Comparison of ENCODE assay signal across 20 mouse cellular contexts in the genomic region with DNA sequence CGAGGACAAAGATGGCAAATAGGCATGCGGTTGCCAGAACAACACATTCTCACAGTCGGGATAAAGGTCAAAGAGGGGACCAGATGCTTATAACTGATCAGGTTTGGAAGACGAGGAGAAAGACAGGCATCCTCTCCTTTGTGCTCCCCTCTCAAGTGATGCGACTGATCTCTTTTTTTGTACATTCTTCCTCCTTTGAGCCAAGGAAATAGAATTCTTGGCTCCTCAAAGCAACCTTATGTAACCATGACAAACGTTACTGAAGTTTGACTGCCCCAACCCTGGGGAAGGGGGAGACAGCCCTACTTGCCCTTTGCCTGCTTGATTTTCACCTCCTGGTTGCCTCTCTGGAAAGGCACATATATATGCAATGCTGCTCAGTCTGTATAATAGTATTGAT. TPM values are rescaled to one million over a fixed set of nuclear protein-coding genes. Genes with fewer than 3 reads are reported as not detected.
DNase-seq lines count a peak whose midpoint lies in the region; ATAC-seq and TF ChIP-seq lines count a peak whose summit lies in the region.
"Had no signal": no experiment of that assay in that cellular context is flagged by ENCODE, and none has a peak within 500 bp of the region (broad histone marks: within the 10 kb centered on the region; RNA-seq: fewer than 3 reads in every experiment).

No protein-coding gene starts in this region.

- H3K27ac ChIP-seq in forebrain, embryonic 14.5 days (ENCODE audit: low read depth, low read length): 0 out of 2 replicates have a peak overlapping the region, but pooled peaks have one; percentile 14
- H3K27ac ChIP-seq in forebrain, embryonic 12.5 days: no peak overlapping the region
- H3K27ac ChIP-seq in midbrain, embryonic 10.5 days (replicated peaks): peak overlapping the region; percentile 70
- H3K27ac ChIP-seq in midbrain, embryonic 16.5 days (ENCODE audit: low read length): no peak overlapping the region
- H3K27ac ChIP-seq in midbrain, embryonic 15.5 days: 0 out of 2 replicates have a peak overlapping the region, but pooled peaks have one; percentile 13
- H3K27ac ChIP-seq: embryonic facial prominence, embryonic 13.5 days; heart, embryonic 15.5 days; limb, embryonic 13.5 days; liver, embryonic 13.5 days had no signal

- ATAC-seq in forebrain, embryonic 14.5 days: no peak
- no peak for ATAC-seq in forebrain, embryonic 12.5 days (ENCODE audit: low FRiP score)
- no peak for ATAC-seq in midbrain, embryonic 16.5 days
- ATAC-seq in midbrain, embryonic 15.5 days (replicated peaks): no peak; the same call in 1 of the 2 replicates
- ATAC-seq: intestine, embryonic 16.5 days had no signal

- DNase-seq in forebrain, embryonic 14.5 days (ENCODE audit: low spot score): no peak
- DNase-seq in midbrain, embryonic 10.5 days (ENCODE audit: low spot score): no peak
- peak; percentile 18 for DNase-seq in brain, embryonic 14.5 days (ENCODE audit: low read depth)
- no peak for DNase-seq in cerebellum, adult 9-11 months
- DNase-seq: adrenal gland, postnatal 14 days; cerebellum, adult 18-20 months; gastrocnemius, postnatal 25 days; kidney, postnatal 36 days; liver, embryonic 13.5 days; lung, embryonic 14.5 days; lung, postnatal 4 days; thymus, postnatal 36 days had no signal

- H3K4me2 ChIP-seq in forebrain, embryonic 14.5 days (ENCODE audit: low read length): no peak overlapping the region
- no peak overlapping the region for H3K4me2 ChIP-seq in forebrain, embryonic 12.5 days
- H3K4me2 ChIP-seq in midbrain, embryonic 16.5 days (ENCODE audit: low read length): no peak overlapping the region
- H3K4me2 ChIP-seq in midbrain, embryonic 15.5 days: no peak overlapping the region
- H3K4me2 ChIP-seq: embryonic facial prominence, embryonic 13.5 days; heart, embryonic 15.5 days; limb, embryonic 13.5 days; liver, embryonic 13.5 days; lung, embryonic 14.5 days had no signal

- WGBS in forebrain, embryonic 14.5 days: 37% methylated on average over 6 of the region's 6 CpGs
- WGBS in forebrain, embryonic 12.5 days: 26% methylated on average over 6 of the region's 6 CpGs
- 22% methylated on average over 6 of the region's 6 CpGs for WGBS in midbrain, embryonic 10.5 days
- 8% methylated on average over 6 of the region's 6 CpGs for WGBS in midbrain, embryonic 16.5 days
- WGBS in midbrain, embryonic 15.5 days: 12% methylated on average over 6 of the region's 6 CpGs

- no peaks in the 10 kb centered on the region for H3K9me3 ChIP-seq in forebrain, embryonic 14.5 days (replicated peaks; ENCODE audit: control insufficient read depth, low read length)
- no peaks in the 10 kb centered on the region for H3K9me3 ChIP-seq in forebrain, embryonic 12.5 days
- H3K9me3 ChIP-seq in midbrain, embryonic 10.5 days (replicated peaks): no peaks in the 10 kb centered on the region
- no peaks in the 10 kb centered on the region for H3K9me3 ChIP-seq in midbrain, embryonic 16.5 days (replicated peaks; ENCODE audit: control insufficient read depth, low read length, poor library complexity, severe bottlenecking)
- no peaks in the 10 kb centered on the region for H3K9me3 ChIP-seq in midbrain, embryonic 15.5 days
- H3K9me3 ChIP-seq: embryonic facial prominence, embryonic 13.5 days; G1E; heart, embryonic 15.5 days; limb, embryonic 13.5 days; liver, embryonic 13.5 days had no signal

- TF ChIP-seq CTCF in brain, embryonic 14.5 days (IDR thresholded peaks at IDR 0.05; ENCODE audit: borderline replicate concordance, extremely low read depth, insufficient read depth, insufficient read length): no peak

- no peaks in the 10 kb centered on the region for H3K36me3 ChIP-seq in forebrain, embryonic 14.5 days (ENCODE audit: control insufficient read depth, insufficient read depth, low read length)
- no peaks in the 10 kb centered on the region for H3K36me3 ChIP-seq in forebrain, embryonic 12.5 days (replicated peaks)
- H3K36me3 ChIP-seq in midbrain, embryonic 10.5 days: no peaks in the 10 kb centered on the region
- no peaks in the 10 kb centered on the region for H3K36me3 ChIP-seq in midbrain, embryonic 16.5 days (ENCODE audit: control insufficient read depth, insufficient read depth, low read length)
- no peaks in the 10 kb centered on the region for H3K36me3 ChIP-seq in midbrain, embryonic 15.5 days (replicated peaks)
- H3K36me3 ChIP-seq: embryonic facial prominence, embryonic 13.5 days; G1E; heart, embryonic 15.5 days; limb, embryonic 13.5 days; liver, embryonic 13.5 days had no signal

- H3K4me1 ChIP-seq in forebrain, embryonic 14.5 days (ENCODE audit: control insufficient read depth, insufficient read depth, low read length): peaks cover 6% of the 10 kb centered on the region; the same call in 1 of the 2 replicates
- peaks cover 11% of the 10 kb centered on the region for H3K4me1 ChIP-seq in forebrain, embryonic 12.5 days
- peaks cover 24% of the 10 kb centered on the region for H3K4me1 ChIP-seq in midbrain, embryonic 10.5 days
- H3K4me1 ChIP-seq in midbrain, embryonic 16.5 days (ENCODE audit: control insufficient read depth, insufficient read depth, low read length): peaks cover 2% of the 10 kb centered on the region; the same call in 1 of the 2 replicates
- H3K4me1 ChIP-seq in midbrain, embryonic 15.5 days: peaks cover 10% of the 10 kb centered on the region; the same call in 1 of the 2 replicates
- H3K4me1 ChIP-seq: embryonic facial prominence, embryonic 13.5 days; heart, embryonic 15.5 days; limb, embryonic 13.5 days; liver, embryonic 13.5 days had no signal

- no peaks in the 10 kb centered on the region for H3K27me3 ChIP-seq in forebrain, embryonic 14.5 days (replicated peaks; ENCODE audit: control insufficient read depth, insufficient read depth, low read length)
- no peaks in the 10 kb centered on the region for H3K27me3 ChIP-seq in forebrain, embryonic 12.5 days
- no peaks in the 10 kb centered on the region for H3K27me3 ChIP-seq in midbrain, embryonic 10.5 days (ENCODE audit: low read depth, poor library complexity, severe bottlenecking)
- H3K27me3 ChIP-seq in midbrain, embryonic 16.5 days (ENCODE audit: control insufficient read depth, insufficient read depth, low read depth, low read length): no peaks in the 10 kb centered on the region
- H3K27me3 ChIP-seq in midbrain, embryonic 15.5 days (replicated peaks): no peaks in the 10 kb centered on the region
- H3K27me3 ChIP-seq: embryonic facial prominence, embryonic 13.5 days; heart, embryonic 15.5 days; limb, embryonic 13.5 days; liver, embryonic 13.5 days had no signal

- H3K4me3 ChIP-seq in forebrain, embryonic 14.5 days (ENCODE audit: low read depth, low read length): no peak overlapping the region
- no peak overlapping the region for H3K4me3 ChIP-seq in forebrain, embryonic 12.5 days (replicated peaks)
- H3K4me3 ChIP-seq in midbrain, embryonic 10.5 days: no peak overlapping the region
- H3K4me3 ChIP-seq in midbrain, embryonic 16.5 days (ENCODE audit: low read depth, low read length): no peak overlapping the region
- no peak overlapping the region for H3K4me3 ChIP-seq in midbrain, embryonic 15.5 days
- H3K4me3 ChIP-seq: embryonic facial prominence, embryonic 13.5 days; heart, embryonic 15.5 days; limb, embryonic 13.5 days; liver, embryonic 13.5 days had no signal

- no peak for TF ChIP-seq POLR2A in brain, embryonic 14.5 days (IDR thresholded peaks at IDR 0.05; ENCODE audit: borderline replicate concordance, extremely low read depth, insufficient read depth, insufficient read length, poor library complexity, severe bottlenecking)

- H3K9ac ChIP-seq in forebrain, embryonic 14.5 days (ENCODE audit: low read length): no peak overlapping the region
- no peak overlapping the region for H3K9ac ChIP-seq in forebrain, embryonic 12.5 days
- H3K9ac ChIP-seq in midbrain, embryonic 16.5 days (ENCODE audit: low read depth, low read length): no peak overlapping the region
- H3K9ac ChIP-seq in midbrain, embryonic 15.5 days: no peak overlapping the region
- H3K9ac ChIP-seq: embryonic facial prominence, embryonic 13.5 days; heart, embryonic 15.5 days; limb, embryonic 13.5 days; liver, embryonic 13.5 days; lung, embryonic 14.5 days had no signal

RNA-seq across cellular contexts. Expression of gene Frmd5, which starts 51.8 kb away (rescaled TPM):
- 26.9 and 29.1 TPM in 2 replicates for polyA plus RNA-seq in forebrain, embryonic 14.5 days (2014; fragmentation: Nextera tagmentation; extraction: Ambion mirVana)
- 30.8 and 34.3 TPM in 2 replicates for polyA plus RNA-seq in forebrain, embryonic 12.5 days (2016; fragmentation: Nextera tagmentation; extraction: Ambion mirVana)
- polyA plus RNA-seq in midbrain, embryonic 10.5 days (2016; fragmentation: Nextera tagmentation; extraction: Ambion mirVana): 10.9 and 13.8 TPM in 2 replicates
- polyA plus RNA-seq in midbrain, embryonic 16.5 days (2015; fragmentation: Nextera tagmentation; extraction: Ambion mirVana): 27.9 and 33.4 TPM in 2 replicates
- 69.1 and 69.4 TPM in 2 replicates for polyA plus RNA-seq in brain, embryonic 14.5 days (2012; rRNA removed)
- polyA plus RNA-seq in midbrain, embryonic 15.5 days (2015; fragmentation: Nextera tagmentation; extraction: Ambion mirVana): 30.7 and 33.9 TPM in 2 replicates

Comparison
In these comparisons a context has a peak if more than half of its experiments do, and no peak if none do; other contexts are left out.
1. H3K27ac ChIP-seq: peak in forebrain, embryonic 14.5 days (single experiment), midbrain, embryonic 10.5 days (single experiment) and midbrain, embryonic 15.5 days (single experiment); none in forebrain, embryonic 12.5 days (single experiment) and midbrain, embryonic 16.5 days (single experiment).